Mouse (Mus musculus) erythroblast, embryonic 14.5 days (primary cell): ENCODE measurements around the gene Lgi4.

ENCODE experiments used
- GATA1 ChIP-seq: IDR thresholded peaks from 2 replicates; pipeline ENCODE4 v1.6.1; 2012; ENCODE audit warnings: low read length, inconsistent platforms, mixed read lengths
- TAL1 ChIP-seq: IDR thresholded peaks from 3 replicates; pipeline ENCODE4 v1.6.1; 2012; ENCODE audit warnings: low read length, inconsistent platforms, mixed read lengths

GRCm38 (mm10) chr7:31056448-31056847 is 2.7 kb upstream of the Lgi4 start:
- TF ChIP-seq GATA1 (no peak), TAL1 (no peak)
